Mouse (Mus musculus): Measurements from ENCODE around the gene Zdhhc24. TPM values are rescaled to one million over a fixed set of nuclear protein-coding genes. Genes with fewer than 3 reads are reported as not detected.

The Zdhhc24 gene
- polyA plus RNA-seq, 1 experiment: 41.3 TPM

- peaks cover 3% of the 10 kb centered on the region; the same call in 1 of the 2 replicates for H3K4me1 ChIP-seq (ENCODE audit: control insufficient read depth, insufficient read depth, low read length)
- TF ChIP-seq CTCF (IDR thresholded peaks at IDR 0.05; ENCODE audit: extremely low read depth, insufficient read depth, low read length): no peak
- TF ChIP-seq POLR2A (IDR thresholded peaks at IDR 0.05; ENCODE audit: extremely low read depth, insufficient read depth, low read length): peak; percentile 67
- H3K27ac ChIP-seq (ENCODE audit: insufficient read depth, low read length): no peak within 1 kb of the TSS
- peak within 1 kb of the TSS; percentile 86 for H3K4me3 ChIP-seq (ENCODE audit: insufficient read depth, low read length)
Observed at GRCm38 (mm10) chr19:4905979-4906794, 27.7 kb downstream of the Zdhhc24 start, which contains the start of gene Bbs1. Gene Bbs1, minus strand, starts transcription at chr19:4906628.

DNA sequence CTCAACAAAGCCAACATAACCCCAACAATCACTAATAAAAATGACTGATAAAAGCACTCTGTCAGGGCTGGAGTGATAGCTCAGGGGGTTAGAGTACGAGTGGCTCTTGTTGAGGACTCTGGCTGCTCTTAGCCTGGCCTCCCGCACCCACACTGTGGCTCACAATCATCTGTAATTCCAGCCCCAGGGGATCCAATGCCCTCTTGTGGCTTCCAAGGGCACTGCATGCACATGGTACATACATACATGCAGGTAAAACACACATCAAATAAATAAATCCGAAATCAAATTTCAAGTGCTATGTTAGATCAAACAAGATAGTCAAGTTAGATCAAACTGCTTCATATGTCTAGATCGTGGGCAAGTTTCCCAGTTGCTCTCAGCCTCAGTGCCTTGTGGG is 29.6 kb downstream of the Zdhhc24 start:
- Histone ChIP-seq H3K4me3 (ENCODE audit: insufficient read depth, low read length) (no peak overlapping the region), H3K4me1 (ENCODE audit: control insufficient read depth, insufficient read depth, low read length) (peaks cover 3% of the 10 kb centered on the region; the same call in 1 of the 2 replicates), H3K27ac (ENCODE audit: insufficient read depth, low read length) (no peak overlapping the region)
- no peak for TF ChIP-seq POLR2A (IDR thresholded peaks at IDR 0.05; ENCODE audit: extremely low read depth, insufficient read depth, low read length)
- peak; percentile 39 for TF ChIP-seq CTCF (IDR thresholded peaks at IDR 0.05; ENCODE audit: extremely low read depth, insufficient read depth, low read length)

GRCm38 (mm10) chr19:4909376-4909775 is 30.9 kb downstream of the Zdhhc24 start:
- peaks cover 3% of the 10 kb centered on the region; the same call in 1 of the 2 replicates for H3K4me1 ChIP-seq (ENCODE audit: control insufficient read depth, insufficient read depth, low read length)
- no peak for TF ChIP-seq CTCF (IDR thresholded peaks at IDR 0.05; ENCODE audit: extremely low read depth, insufficient read depth, low read length)
- no peak for TF ChIP-seq POLR2A (IDR thresholded peaks at IDR 0.05; ENCODE audit: extremely low read depth, insufficient read depth, low read length)
- H3K4me3 ChIP-seq (ENCODE audit: insufficient read depth, low read length): no peak overlapping the region
- no peak overlapping the region for H3K27ac ChIP-seq (ENCODE audit: insufficient read depth, low read length)

DNA sequence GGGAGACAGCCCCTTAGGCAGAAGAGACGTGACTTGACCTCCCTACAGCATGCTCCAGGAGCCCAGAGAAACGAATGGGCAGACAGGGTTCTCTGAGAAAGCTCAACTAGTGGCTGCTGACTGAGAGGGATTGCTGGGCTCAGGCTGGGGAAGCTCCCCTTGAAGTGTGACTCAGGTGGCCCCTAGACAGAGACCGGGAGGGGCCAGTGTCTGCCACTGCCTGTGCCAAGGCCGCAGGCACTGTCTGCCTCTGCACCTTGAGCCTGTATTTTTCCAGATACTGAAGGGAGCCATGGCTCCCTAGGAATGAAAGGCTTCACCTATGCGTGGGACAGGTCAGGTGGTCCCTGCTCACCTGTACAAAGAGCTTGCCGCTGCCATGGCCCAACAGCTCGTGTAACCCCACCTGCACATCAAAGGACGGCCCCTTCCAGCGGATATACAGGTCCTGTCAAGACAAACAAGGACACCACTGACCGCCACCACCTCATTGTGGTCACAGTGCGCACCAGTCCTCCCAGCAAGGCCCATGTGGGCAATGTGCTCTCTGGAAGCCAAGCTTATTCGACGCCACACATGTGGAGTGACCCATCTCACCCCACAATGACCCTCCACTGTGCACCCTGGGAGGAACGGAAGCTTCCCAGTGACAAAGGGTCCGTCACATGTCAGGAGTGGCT is 37.6 kb downstream of the Zdhhc24 start:
- Histone ChIP-seq H3K4me1 (ENCODE audit: control insufficient read depth, insufficient read depth, low read length) (no peaks in the 10 kb centered on the region), H3K27ac (ENCODE audit: insufficient read depth, low read length) (no peak overlapping the region), H3K4me3 (ENCODE audit: insufficient read depth, low read length) (no peak overlapping the region)
- TF ChIP-seq CTCF (IDR thresholded peaks at IDR 0.05; ENCODE audit: extremely low read depth, insufficient read depth, low read length): no peak

- H3K27ac ChIP-seq (ENCODE audit: insufficient read depth, low read length): no peak overlapping the region
- H3K4me3 ChIP-seq (ENCODE audit: insufficient read depth, low read length): no peak overlapping the region
- H3K4me1 ChIP-seq (ENCODE audit: control insufficient read depth, insufficient read depth, low read length): no peaks in the 10 kb centered on the region
- no peak for TF ChIP-seq POLR2A (IDR thresholded peaks at IDR 0.05; ENCODE audit: extremely low read depth, insufficient read depth, low read length)
- no peak for TF ChIP-seq CTCF (IDR thresholded peaks at IDR 0.05; ENCODE audit: extremely low read depth, insufficient read depth, low read length)
Observed at GRCm38 (mm10) chr19:4916827-4917226, 38.4 kb downstream of the Zdhhc24 start.

DNA sequence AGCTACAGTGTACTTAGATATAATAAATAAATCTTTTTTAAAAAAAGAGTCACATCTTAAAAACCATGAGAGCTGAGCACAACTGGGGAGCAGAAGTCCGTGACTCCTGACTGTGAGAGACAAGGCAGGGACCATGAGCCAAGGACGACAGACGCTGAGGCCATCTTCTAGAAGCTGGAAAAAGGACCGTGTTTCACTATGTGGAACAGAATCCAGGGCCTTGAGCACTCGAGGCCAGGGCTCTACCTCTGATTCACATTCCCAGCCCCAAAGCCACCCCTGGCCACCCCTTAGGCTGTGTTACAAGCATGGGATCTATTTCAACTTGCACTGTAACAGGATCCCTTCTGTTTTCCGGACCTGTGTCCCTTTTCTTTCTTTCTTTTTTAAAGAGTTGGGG is 41.2 kb downstream of the Zdhhc24 start:
- Histone ChIP-seq H3K4me1 (ENCODE audit: control insufficient read depth, insufficient read depth, low read length) (no peaks in the 10 kb centered on the region), H3K4me3 (ENCODE audit: insufficient read depth, low read length) (no peak overlapping the region), H3K27ac (ENCODE audit: insufficient read depth, low read length) (no peak overlapping the region)
- TF ChIP-seq POLR2A (IDR thresholded peaks at IDR 0.05; ENCODE audit: extremely low read depth, insufficient read depth, low read length): no peak

- no peak overlapping the region for H3K4me3 ChIP-seq (ENCODE audit: insufficient read depth, low read length)
- TF ChIP-seq POLR2A (IDR thresholded peaks at IDR 0.05; ENCODE audit: extremely low read depth, insufficient read depth, low read length) (no peak), CTCF (IDR thresholded peaks at IDR 0.05; ENCODE audit: extremely low read depth, insufficient read depth, low read length) (no peak)
- 0 out of 2 replicates have a peak, but pooled peaks cover 5% of the 10 kb centered on the region for H3K4me1 ChIP-seq (ENCODE audit: control insufficient read depth, insufficient read depth, low read length)
Observed at GRCm38 (mm10) chr19:4925121-4925860, 46.8 kb downstream of the Zdhhc24 start.

GRCm38 (mm10) chr19:4927904-4928531 is 49.5 kb downstream of the Zdhhc24 start, which contains the start of gene Dpp3:
Gene Dpp3, minus strand, starts transcription at chr19:4928287.
- Histone ChIP-seq H3K27ac (ENCODE audit: insufficient read depth, low read length) (no peak within 1 kb of the TSS), H3K4me1 (ENCODE audit: control insufficient read depth, insufficient read depth, low read length) (0 out of 2 replicates have a peak, but pooled peaks cover 5% of the 10 kb centered on the region), H3K4me3 (ENCODE audit: insufficient read depth, low read length) (peak within 1 kb of the TSS; percentile 70)
- TF ChIP-seq POLR2A (IDR thresholded peaks at IDR 0.05; ENCODE audit: extremely low read depth, insufficient read depth, low read length) (peak; percentile 81), CTCF (IDR thresholded peaks at IDR 0.05; ENCODE audit: extremely low read depth, insufficient read depth, low read length) (no peak)

More at GRCm38 (mm10) chr19:4925121-4925860, 46.8 kb downstream of the Zdhhc24 start:
- no peak overlapping the region for H3K27ac ChIP-seq (ENCODE audit: insufficient read depth, low read length)

DNA sequence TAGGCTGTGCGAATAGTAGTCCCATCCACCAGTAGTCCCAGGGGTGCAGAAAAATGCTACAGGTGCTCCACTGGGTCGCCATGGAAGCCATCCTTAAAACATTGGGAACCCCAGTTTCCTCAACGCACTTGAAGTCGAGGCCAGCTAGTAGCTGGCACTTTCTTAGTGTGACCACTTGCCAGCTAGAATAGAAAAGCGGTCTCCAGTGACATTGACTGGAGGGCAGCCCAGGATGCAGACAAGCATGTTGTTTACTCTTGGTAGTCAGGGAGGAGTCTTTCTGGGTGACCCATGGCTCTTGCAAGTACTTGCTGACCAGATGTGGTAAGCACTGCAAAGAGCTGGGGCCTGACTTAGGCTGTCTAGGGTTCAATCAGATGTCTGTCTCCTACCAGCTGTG is 50.3 kb downstream of the Zdhhc24 start:
- no peak for TF ChIP-seq CTCF (IDR thresholded peaks at IDR 0.05; ENCODE audit: extremely low read depth, insufficient read depth, low read length)
- no peak for TF ChIP-seq POLR2A (IDR thresholded peaks at IDR 0.05; ENCODE audit: extremely low read depth, insufficient read depth, low read length)
- H3K27ac ChIP-seq (ENCODE audit: insufficient read depth, low read length): no peak overlapping the region
- no peak overlapping the region; the same call in 1 of the 2 replicates for H3K4me3 ChIP-seq (ENCODE audit: insufficient read depth, low read length)

More for the DNA sequence above, 50.3 kb downstream of the Zdhhc24 start:
- 0 out of 2 replicates have a peak, but pooled peaks cover 5% of the 10 kb centered on the region for H3K4me1 ChIP-seq (ENCODE audit: control insufficient read depth, insufficient read depth, low read length)

Other genes starting within 250 kb of the Zdhhc24 start
- 3.3 and 3.7 TPM in 2 replicates for gene Gm960, start 180.0 kb upstream of the Zdhhc24 start, polyA plus RNA-seq (2012; rRNA removed)
- 198 and 220 TPM in 2 replicates for gene Sptbn2, start 167.5 kb upstream of the Zdhhc24 start, polyA plus RNA-seq (2012; rRNA removed)
- gene Rbm4b, start 122.2 kb upstream of the Zdhhc24 start, polyA plus RNA-seq (2012; rRNA removed): 16.0 and 17.8 TPM in 2 replicates
- 57.4 and 61.8 TPM in 2 replicates for gene Rbm4, start 84.8 kb upstream of the Zdhhc24 start, polyA plus RNA-seq (2012; rRNA removed)
- 16.7 and 18.9 TPM in 2 replicates for gene Gm21992, start 67.1 kb upstream of the Zdhhc24 start, polyA plus RNA-seq (2012; rRNA removed)
- gene Rbm14, start 67.0 kb upstream of the Zdhhc24 start, polyA plus RNA-seq (2012; rRNA removed): 22.8 and 25.1 TPM in 2 replicates
- 48.7 and 49.1 TPM in 2 replicates for gene Ccs, start 39.3 kb upstream of the Zdhhc24 start, polyA plus RNA-seq (2012; rRNA removed)
- 2.0 and 2.1 TPM in 2 replicates for gene Ccdc87, start 39.3 kb upstream of the Zdhhc24 start, polyA plus RNA-seq (2012; rRNA removed)
- gene Ctsf, start 23.5 kb upstream of the Zdhhc24 start, polyA plus RNA-seq (2012; rRNA removed): 133 and 142 TPM in 2 replicates
- gene Actn3, start 759 bp upstream of the Zdhhc24 start, polyA plus RNA-seq (2012; rRNA removed): 0.79 and 0.87 TPM in 2 replicates
- gene Bbs1, start 28.0 kb downstream of the Zdhhc24 start, polyA plus RNA-seq (2012; rRNA removed): 28.5 and 32.7 TPM in 2 replicates
- 51.5 and 54.5 TPM in 2 replicates for gene Dpp3, start 49.6 kb downstream of the Zdhhc24 start, polyA plus RNA-seq (2012; rRNA removed)
- 15.8 and 19.5 TPM in 2 replicates for gene Peli3, start 64.5 kb downstream of the Zdhhc24 start, polyA plus RNA-seq (2012; rRNA removed)
- gene Mrpl11, start 83.5 kb downstream of the Zdhhc24 start, polyA plus RNA-seq (2012; rRNA removed): 70.5 and 74.8 TPM in 2 replicates
- 16.8 and 20.6 TPM in 2 replicates for gene Npas4, start 111.6 kb downstream of the Zdhhc24 start, polyA plus RNA-seq (2012; rRNA removed)
- 19.8 and 21.5 TPM in 2 replicates for gene Slc29a2, start 145.2 kb downstream of the Zdhhc24 start, polyA plus RNA-seq (2012; rRNA removed)
- 106 and 111 TPM in 2 replicates for gene B4gat1, start 160.2 kb downstream of the Zdhhc24 start, polyA plus RNA-seq (2012; rRNA removed)
- gene AC124502.3, start 160.2 kb downstream of the Zdhhc24 start, polyA plus RNA-seq (2012; rRNA removed): 4.8 and 6.8 TPM in 2 replicates
- gene Brms1, start 162.7 kb downstream of the Zdhhc24 start, polyA plus RNA-seq (2012; rRNA removed): 29.1 and 34.8 TPM in 2 replicates
- gene Rin1, start 171.8 kb downstream of the Zdhhc24 start, polyA plus RNA-seq (2012; rRNA removed): 68.7 and 69.0 TPM in 2 replicates
- 5.8 and 6.3 TPM in 2 replicates for gene Cd248, start 189.4 kb downstream of the Zdhhc24 start, polyA plus RNA-seq (2012; rRNA removed)
- gene Tmem151a, start 206.9 kb downstream of the Zdhhc24 start, polyA plus RNA-seq (2012; rRNA removed): 145 and 146 TPM in 2 replicates
- 54.7 and 56.2 TPM in 2 replicates for gene Yif1a, start 209.9 kb downstream of the Zdhhc24 start, polyA plus RNA-seq (2012; rRNA removed)
- gene Cnih2, start 219.9 kb downstream of the Zdhhc24 start, polyA plus RNA-seq (2012; rRNA removed): 399 and 461 TPM in 2 replicates
- 197 and 202 TPM in 2 replicates for gene Rab1b, start 228.4 kb downstream of the Zdhhc24 start, polyA plus RNA-seq (2012; rRNA removed)
- 234 and 242 TPM in 2 replicates for gene Klc2, start 239.9 kb downstream of the Zdhhc24 start, polyA plus RNA-seq (2012; rRNA removed)